Mouse (Mus musculus): ENCODE results near the gene Tmem86b.

- TF ChIP-seq CTCF (IDR thresholded peaks at IDR 0.05; ENCODE audit: extremely low read depth, insufficient read depth, insufficient read length, insufficient replicate concordance) (no peak), POLR2A (IDR thresholded peaks at IDR 0.05; ENCODE audit: low read depth, low read length) (no peak)
These were observed 28.3 kb downstream of the Tmem86b start for GRCm38 (mm10) chr7:4602969-4603368.

All from spleen, adult 2 months (tissue).